Mouse (Mus musculus): Measurements from ENCODE around the gene Slco3a1.

The Slco3a1 gene

GRCm38 (mm10) chr7:74286531-74286930 is 268.0 kb downstream of the Slco3a1 start:
- DNase-seq (ENCODE audit: low spot score) = no peak

GRCm38 (mm10) chr7:74280371-74280770 is 274.2 kb downstream of the Slco3a1 start:
- no peak for DNase-seq (ENCODE audit: low spot score)

DNA sequence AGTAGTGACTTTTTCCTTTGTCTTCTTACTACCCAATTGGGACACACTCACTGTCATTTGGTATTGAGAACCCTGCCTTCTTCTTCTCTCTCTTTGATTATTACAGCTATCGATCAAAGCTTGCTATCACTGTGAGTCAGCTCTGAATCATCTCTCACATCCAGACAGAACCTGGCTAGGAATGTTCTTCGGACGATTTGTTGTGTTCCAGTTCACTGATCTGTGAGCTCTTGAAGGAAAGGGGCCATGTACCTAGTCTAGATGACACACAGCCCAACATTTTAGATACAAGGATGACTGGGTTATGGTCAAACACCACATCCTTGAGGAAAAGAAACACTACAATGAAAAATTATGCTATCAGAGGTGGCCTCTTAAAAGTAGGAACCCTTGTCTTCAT is 275.2 kb downstream of the Slco3a1 start:
- DNase-seq (ENCODE audit: low spot score) = no peak

DNA sequence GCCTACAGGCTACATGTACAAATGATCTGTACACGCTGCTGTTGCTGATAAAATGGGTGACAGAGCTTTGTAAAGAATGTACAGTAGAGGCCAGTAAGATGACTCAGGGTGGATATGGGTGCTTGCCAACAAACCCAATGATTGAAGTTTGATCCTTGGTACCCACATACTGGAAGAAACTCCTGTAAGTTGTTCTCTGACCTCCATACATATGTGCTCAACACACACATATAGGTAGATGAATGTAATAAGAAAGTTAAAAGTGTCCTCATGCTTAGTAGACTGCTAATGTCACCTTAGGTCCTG is 284.5 kb downstream of the Slco3a1 start:
- DNase-seq (ENCODE audit: low spot score) = no peak

GRCm38 (mm10) chr7:74269283-74270088 is 285.1 kb downstream of the Slco3a1 start:
- no peak for DNase-seq (ENCODE audit: low spot score)

GRCm38 (mm10) chr7:74266511-74267168 is 287.9 kb downstream of the Slco3a1 start:
- no peak for DNase-seq (ENCODE audit: low spot score)

DNA sequence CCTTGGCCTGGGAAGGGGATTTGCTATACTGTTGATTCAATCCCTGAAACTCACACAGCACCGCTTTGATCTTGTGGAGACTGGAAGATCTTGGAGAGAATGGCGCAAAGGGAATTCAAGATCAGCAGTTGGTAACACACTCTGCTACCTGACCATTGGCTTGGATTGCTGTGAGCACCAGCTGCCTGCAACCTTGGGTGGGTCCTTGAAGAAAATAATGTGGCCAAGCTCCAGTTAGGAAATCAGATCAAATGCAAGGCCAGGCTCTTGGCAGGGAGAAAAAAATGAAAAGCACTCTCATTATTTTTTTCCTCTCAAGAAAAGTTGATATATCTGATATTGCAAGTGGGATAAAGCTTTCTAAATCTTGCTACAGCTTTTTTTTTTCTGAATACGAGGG is 298.3 kb downstream of the Slco3a1 start:
- DNase-seq (ENCODE audit: low spot score) = no peak

DNA sequence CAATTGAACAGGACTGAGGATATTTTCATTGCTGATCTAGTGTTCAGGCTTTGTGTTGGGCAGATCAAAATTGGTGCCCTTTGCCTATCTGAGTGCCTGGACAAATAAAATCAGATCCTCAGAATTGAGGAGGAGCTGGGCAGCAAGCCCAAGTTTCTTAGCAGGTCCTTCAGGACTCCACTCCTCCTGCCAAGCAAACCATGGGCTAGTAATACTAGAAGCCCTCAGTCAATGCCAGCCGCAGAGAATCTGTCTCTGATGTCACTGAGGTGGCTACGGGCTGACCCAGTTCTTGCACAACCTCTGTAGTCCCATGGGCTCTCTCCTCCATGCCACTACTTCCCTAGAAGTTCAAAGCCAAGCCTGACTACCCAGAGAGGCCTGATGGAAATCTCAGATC is 302.5 kb downstream of the Slco3a1 start:
- DNase-seq (ENCODE audit: low spot score) = no peak

GRCm38 (mm10) chr7:74241236-74241635 is 313.3 kb downstream of the Slco3a1 start:
- no peak for DNase-seq (ENCODE audit: low spot score)

DNA sequence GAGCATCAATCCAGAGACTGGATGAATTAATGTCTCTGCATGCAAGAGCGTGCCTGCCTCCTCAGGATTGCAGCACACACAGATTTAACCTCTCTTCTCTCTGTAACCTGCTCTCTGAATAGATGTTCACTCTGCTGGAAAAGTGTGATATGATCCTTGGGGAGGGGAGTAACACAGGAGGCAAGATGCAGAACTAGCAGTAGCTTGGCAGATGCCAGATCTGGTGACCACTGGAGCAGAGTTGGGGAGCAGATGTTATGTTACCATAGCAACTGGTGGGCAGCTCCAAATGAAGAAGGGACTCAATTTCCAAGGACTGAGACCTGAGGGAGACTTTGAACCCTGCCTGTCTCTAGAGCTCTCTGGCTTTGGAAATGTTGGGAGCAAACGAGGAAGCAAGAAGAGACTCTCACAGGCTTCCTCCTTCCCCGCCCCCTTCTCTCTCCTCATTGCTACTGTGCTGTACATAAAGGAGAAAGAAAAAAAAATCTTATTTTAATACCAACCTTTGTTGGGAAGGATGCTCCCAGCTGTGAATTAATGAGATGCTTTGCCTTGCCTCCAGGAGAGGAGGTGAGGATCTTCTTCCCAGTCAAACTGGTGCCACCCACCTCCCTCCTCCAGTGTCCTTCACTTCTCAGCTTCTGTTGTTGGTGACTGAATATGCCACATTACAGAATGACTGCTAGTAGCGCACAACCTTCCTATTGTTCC is 314.0 kb downstream of the Slco3a1 start:
- DNase-seq (ENCODE audit: low spot score) = no peak
